In the genomic region with DNA sequence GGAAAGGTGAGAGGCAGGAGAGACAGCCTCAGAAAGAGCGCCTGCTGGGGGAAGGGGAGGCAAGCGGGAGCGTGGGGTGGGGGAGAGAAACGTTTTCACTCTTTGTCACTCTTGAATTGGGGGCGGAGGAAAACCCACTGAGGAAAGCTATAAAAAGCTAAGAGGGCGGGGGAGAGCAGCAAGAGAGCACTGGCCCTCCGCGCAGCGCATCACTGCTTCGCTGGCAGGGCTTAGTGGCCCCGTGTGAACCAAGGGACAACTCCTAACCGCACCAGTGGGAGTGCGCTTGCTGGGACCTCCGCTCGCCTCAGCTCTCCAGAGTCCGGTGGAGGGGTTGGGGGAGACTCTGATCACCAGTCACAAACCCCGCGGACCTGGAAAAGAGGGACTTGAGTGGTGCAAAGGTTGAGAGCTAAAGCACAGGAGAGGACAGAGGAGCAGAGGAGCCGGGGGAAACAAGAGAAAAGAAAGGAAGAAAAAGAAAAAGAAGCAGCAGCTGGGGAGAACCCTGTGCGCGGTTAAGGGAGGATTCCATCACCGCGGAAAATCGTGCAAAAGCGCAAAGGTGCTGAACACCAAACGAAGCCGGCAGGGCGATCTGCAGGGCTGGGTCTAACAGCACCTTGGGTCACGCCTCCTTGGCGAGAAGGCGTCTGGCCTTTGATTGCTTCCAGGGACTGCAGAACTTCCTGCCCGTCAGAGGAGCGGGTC, we compare ENCODE assay signal across 8 mouse cellular contexts. TPM values are rescaled to one million over a fixed set of nuclear protein-coding genes. Genes with fewer than 3 reads are reported as not detected.
DNase-seq lines count a peak whose midpoint lies in the region; ATAC-seq and TF ChIP-seq lines count a peak whose summit lies in the region.

Gene Dkk2 (plus strand): TSS at position 181 of the 711 bp plus-strand sequence.

- peak; percentile 31 for DNase-seq in adrenal gland, postnatal 10 days
- no peak for DNase-seq in adrenal gland, adult 18-20 months (ENCODE audit: low spot score in 2 of 2)
- DNase-seq in ES-E14 (ENCODE audit: low read depth, low spot score): no peak
- DNase-seq in kidney, adult 8-10 months: peak; percentile 45 to 52
- DNase-seq in thymus, postnatal 10 days (ENCODE audit: low spot score in 2 of 2): no peak
- no peak for DNase-seq in spleen, postnatal 14 days (ENCODE audit: low spot score in 2 of 2)

- ATAC-seq in forebrain, embryonic 15.5 days (replicated peaks): peak; percentile 49; the same call in 1 of the 2 replicates

- no peak within 1 kb of the TSS for H3K9ac ChIP-seq in ES-E14 (ENCODE audit: insufficient read depth, low read depth, low read length, poor library complexity, severe bottlenecking)
- peak within 1 kb of the TSS; percentile 41 for H3K9ac ChIP-seq in forebrain, embryonic 15.5 days (replicated peaks)

- H3K27ac ChIP-seq in ES-E14 (ENCODE audit: insufficient read depth, low read depth, low read length, poor library complexity, severe bottlenecking): no peak within 1 kb of the TSS
- H3K27ac ChIP-seq in forebrain, embryonic 15.5 days (replicated peaks): no peak within 1 kb of the TSS

- in situ Hi-C loops in ES-E14 (cut with MboI; ENCODE audit: low sequenced_read_pairs in 2 of 2, unreplicated experiment in 2 of 2): no loop called here

- H3K4me3 ChIP-seq in ES-E14 (ENCODE audit: insufficient read depth in 1 of 2, low read depth in 1 of 2, low read length in 2 of 2, poor library complexity in 1 of 2, severe bottlenecking in 1 of 2): peak within 1 kb of the TSS; percentile 41 to 44
- peak within 1 kb of the TSS; percentile 46 for H3K4me3 ChIP-seq in forebrain, embryonic 15.5 days
- H3K4me3 ChIP-seq in megakaryocyte, embryonic 14.5 days (replicated peaks): peak within 1 kb of the TSS; percentile 85

- no peaks in the 10 kb centered on the region for H3K9me3 ChIP-seq in ES-E14 (ENCODE audit: control insufficient read depth, insufficient read depth, low read depth, low read length)
- no peaks in the 10 kb centered on the region for H3K9me3 ChIP-seq in forebrain, embryonic 15.5 days
- H3K9me3 ChIP-seq in megakaryocyte, embryonic 14.5 days: no peaks in the 10 kb centered on the region

- no peaks in the 10 kb centered on the region; a peak in 1 of 4 replicates for H3K4me1 ChIP-seq in ES-E14 (ENCODE audit: control insufficient read depth in 2 of 2, insufficient read depth in 2 of 2, low read length in 2 of 2, poor library complexity in 1 of 2)
- peaks cover 37% of the 10 kb centered on the region for H3K4me1 ChIP-seq in forebrain, embryonic 15.5 days
- H3K4me1 ChIP-seq in megakaryocyte, embryonic 14.5 days: peaks cover 21% of the 10 kb centered on the region; the same call in 1 of the 2 replicates

- H3K36me3 ChIP-seq in ES-E14 (ENCODE audit: control insufficient read depth, insufficient read depth, low read length, poor library complexity, severe bottlenecking): no peaks in the 10 kb centered on the region
- H3K36me3 ChIP-seq in forebrain, embryonic 15.5 days: no peaks in the 10 kb centered on the region
- no peaks in the 10 kb centered on the region for H3K36me3 ChIP-seq in megakaryocyte, embryonic 14.5 days (replicated peaks; ENCODE audit: low read length)

- under 1% methylated on average over 33 of the region's 33 CpGs for WGBS in forebrain, embryonic 15.5 days

- peak within 1 kb of the TSS; percentile 96 for H3K4me2 ChIP-seq in forebrain, embryonic 15.5 days (replicated peaks)

- peaks cover 20% of the 10 kb centered on the region for H3K27me3 ChIP-seq in forebrain, embryonic 15.5 days
- peaks cover 35% of the 10 kb centered on the region for H3K27me3 ChIP-seq in megakaryocyte, embryonic 14.5 days (replicated peaks)

TF ChIP-seq in ES-E14, 5 proteins besides CTCF, POLR2A, EP300 and RAD21:
- TF ChIP-seq ZC3H11A (IDR thresholded peaks at IDR 0.05; ENCODE audit: borderline replicate concordance, low read depth, low read length): no peak
- TF ChIP-seq MAFK (IDR thresholded peaks at IDR 0.05; ENCODE audit: insufficient read depth, low read depth, low read length): no peak
- TF ChIP-seq HCFC1 (IDR thresholded peaks at IDR 0.05; ENCODE audit: borderline replicate concordance, insufficient read depth, low read length): no peak
- TF ChIP-seq ZNF384 (IDR thresholded peaks at IDR 0.05; ENCODE audit: low read depth, low read length): no peak
- TF ChIP-seq CHD2 (IDR thresholded peaks at IDR 0.05; ENCODE audit: low read depth, low read length): no peak
TF ChIP-seq in ES-E14: peak in this region for 0.

RNA-seq across cellular contexts. Expression of gene Dkk2, which starts in this region (rescaled TPM):
- 1 to 10 TPM; 6.3 to 8.1 TPM for total RNA-seq in adrenal gland, postnatal 10 days (2021)
- total RNA-seq in adrenal gland, adult 18-20 months (2021): 1 to 10 TPM; 3.6 to 3.9 TPM
- total RNA-seq in ES-E14 (2012; rRNA removed): 0.16 and 1.1 TPM in 2 replicates
- 1.3 and 1.8 TPM in 2 replicates for polyA plus RNA-seq in forebrain, embryonic 15.5 days (2015; fragmentation: Nextera tagmentation; extraction: Ambion mirVana)
- polyA plus RNA-seq in megakaryocyte, embryonic 14.5 days (2012; ENCODE audit: insufficient read depth, low replicate concordance): 0.03 TPM in 1 of 2 replicates, not detected in the other

Comparison
In these comparisons a context has a peak if more than half of its experiments do, and no peak if none do; other contexts are left out.
1. DNase-seq: peak in adrenal gland, postnatal 10 days (single experiment) and kidney, adult 8-10 months (2 of 2); none in adrenal gland, adult 18-20 months (0 of 2), ES-E14 (single experiment), thymus, postnatal 10 days (0 of 2) and spleen, postnatal 14 days (0 of 2).
2. Peak in every context shown above with its lines, with median percentiles within 50 percentile points of each other: H3K4me3 ChIP-seq.